Mouse (Mus musculus) myocyte (in vitro differentiated cells): ENCODE measurements at regions not wholly inside any gene's neighbourhood (a gene's known extent, or its start where the extent isn't known, plus 50 kb on each side); places are given as distances from the start of the nearest gene placed in this dataset.

Source experiments
- H3K27me3 ChIP-seq: one replicate; pipeline ENCODE4 v1.6.1; 2011; ENCODE audit not compliant: control insufficient read depth, insufficient read depth, insufficient read length
- H3K36me3 ChIP-seq: one replicate; pipeline ENCODE4 v1.6.1; 2011; ENCODE audit not compliant: control insufficient read depth, insufficient read depth
- H3K4me2 ChIP-seq: one replicate; pipeline ENCODE4 v1.6.1; 2011; ENCODE audit warnings: low read depth, control low read depth
- H3K4me3 ChIP-seq: one replicate; pipeline ENCODE4 v1.5.1; 2011; ENCODE audit warnings: mild to moderate bottlenecking, control low read depth, moderate library complexity
- H3K79me2 ChIP-seq: one replicate; pipeline ENCODE4 v1.6.1; 2011; ENCODE audit not compliant: control insufficient read depth, insufficient read depth
- H3ac ChIP-seq: one replicate; pipeline ENCODE4 v1.6.1; 2011; ENCODE audit not compliant: control insufficient read depth, insufficient read length
- CEBPB ChIP-seq: IDR thresholded peaks from 2 replicates; pipeline ENCODE4 v1.6.1; 2011; ENCODE audit warnings: mild to moderate bottlenecking, moderate library complexity; ENCODE audit not compliant: poor library complexity, insufficient read depth, severe bottlenecking
- E2F4 ChIP-seq: IDR thresholded peaks from one replicate; pipeline ENCODE4 v1.6.1; 2011; ENCODE audit warnings: mild to moderate bottlenecking, control low read depth, moderate library complexity; ENCODE audit not compliant: insufficient read depth
- MAX ChIP-seq: IDR thresholded peaks from one replicate; pipeline ENCODE4 v1.6.1; 2011; ENCODE audit warnings: low read depth, mild to moderate bottlenecking, control low read depth
- MYOD1 ChIP-seq, 3 experiments: IDR thresholded peaks; one replicate each; pipeline ENCODE4 v1.6.1; 2011; ENCODE audit warnings: control low read depth in 2 of 3, low read depth in 2 of 3, mild to moderate bottlenecking in 2 of 3, moderate library complexity in 1 of 3; ENCODE audit not compliant: insufficient read length in 2 of 3, control insufficient read depth in 1 of 3
- MYOG ChIP-seq, 3 experiments: IDR thresholded peaks; one replicate each; pipeline ENCODE4 v1.6.1; 2011; ENCODE audit warnings: control low read depth in 2 of 3, low read depth in 2 of 3, mild to moderate bottlenecking in 2 of 3; ENCODE audit not compliant: insufficient read length in 2 of 3, control insufficient read depth in 1 of 3, insufficient read depth in 1 of 3
- POLR2A ChIP-seq: IDR thresholded peaks from one replicate; pipeline ENCODE4 v1.6.1; 2011; ENCODE audit warnings: low read depth, mild to moderate bottlenecking, control low read depth, moderate library complexity; ENCODE audit not compliant: insufficient read length
- POLR2AphosphoS2 ChIP-seq: IDR thresholded peaks from one replicate; pipeline ENCODE4 v1.6.1; 2011; ENCODE audit warnings: low read depth, control low read depth; ENCODE audit not compliant: insufficient read length
- REST ChIP-seq: IDR thresholded peaks from one replicate; pipeline ENCODE4 v1.6.1; 2011; ENCODE audit warnings: mild to moderate bottlenecking, control low read depth, moderate library complexity; ENCODE audit not compliant: insufficient read depth, insufficient read length
- SRF ChIP-seq: IDR thresholded peaks from one replicate; pipeline ENCODE4 v1.6.1; 2011; ENCODE audit warnings: low read depth; ENCODE audit not compliant: control insufficient read depth, insufficient read length
- TCF12 ChIP-seq: IDR thresholded peaks from one replicate; pipeline ENCODE4 v1.6.1; 2011; ENCODE audit warnings: mild to moderate bottlenecking, control low read depth; ENCODE audit not compliant: poor library complexity, insufficient read depth, severe bottlenecking
- TCF3 ChIP-seq: IDR thresholded peaks from one replicate; pipeline ENCODE4 v1.6.1; 2011; ENCODE audit warnings: low read depth, control low read depth; ENCODE audit not compliant: insufficient read length
- USF1 ChIP-seq: IDR thresholded peaks from one replicate; pipeline ENCODE4 v1.6.1; 2011; ENCODE audit warnings: low read depth, mild to moderate bottlenecking, control low read depth, moderate library complexity

DNA sequence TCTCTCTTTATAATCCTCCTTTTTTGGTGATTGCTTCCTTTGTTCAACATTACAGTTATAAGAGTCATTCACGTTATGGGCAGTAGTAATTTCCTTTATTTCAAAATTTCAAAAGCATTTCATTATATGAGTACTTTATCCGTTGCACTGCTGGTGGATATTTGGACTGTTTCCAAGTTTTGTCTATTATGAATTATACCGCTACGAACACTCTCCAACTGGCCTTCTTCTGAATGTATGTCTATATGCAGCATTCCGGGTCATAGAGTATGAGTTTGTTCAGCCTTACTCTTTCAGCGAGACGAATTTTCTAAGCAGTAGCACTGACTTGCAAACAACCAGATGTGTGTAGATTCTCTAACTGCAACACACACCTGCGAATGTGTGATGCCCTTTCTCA, 57.8 kb downstream of the Dusp6 start:
- Histone ChIP-seq H3K36me3 (no peaks in the 10 kb centered on the region), H3K27me3 (no peaks in the 10 kb centered on the region), H3K4me2 (no peak overlapping the region), H3K4me3 (no peak overlapping the region), H3ac (no peak overlapping the region), H3K79me2 (no peaks in the 10 kb centered on the region)
- no peak for TF ChIP-seq SRF
- no peak for TF ChIP-seq USF1
- no peak for TF ChIP-seq POLR2A
- no peak for TF ChIP-seq CEBPB
- no peak for TF ChIP-seq TCF3
- TF ChIP-seq REST = no peak
- no peak for TF ChIP-seq MAX
- TF ChIP-seq POLR2AphosphoS2 = no peak
- TF ChIP-seq MYOG (IDR thresholded peaks at IDR 0.05; ENCODE audit: control insufficient read depth in 1 of 3, insufficient read depth in 1 of 3, insufficient read length in 2 of 3, low read depth in 2 of 3) = no peak

DNA sequence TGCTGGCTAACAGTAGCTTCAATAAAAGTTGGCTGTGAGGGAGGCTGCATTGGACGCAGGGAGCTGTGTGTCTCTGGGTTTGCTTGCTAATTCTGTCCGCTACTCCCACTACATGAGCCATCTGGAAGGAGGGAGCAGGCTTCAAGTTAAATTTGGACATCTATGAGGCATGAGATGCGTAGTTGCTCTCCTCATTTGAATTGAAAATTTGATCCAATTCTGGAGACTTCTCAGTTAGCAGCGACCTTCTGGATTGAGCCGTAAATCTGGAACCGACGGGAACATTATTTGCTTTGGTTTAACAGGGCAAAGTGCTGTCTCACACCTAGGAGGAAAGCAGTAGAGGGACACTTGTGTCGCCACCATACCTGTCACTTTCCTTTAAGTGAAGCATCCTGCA, 60.3 kb downstream of the Dusp6 start:
- no peaks in the 10 kb centered on the region for H3K27me3 ChIP-seq
- no peak for TF ChIP-seq MYOD1 (IDR thresholded peaks at IDR 0.05; ENCODE audit: control insufficient read depth in 1 of 3, insufficient read length in 2 of 3, low read depth in 2 of 3)
- TF ChIP-seq SRF = no peak
- TF ChIP-seq POLR2A = no peak
- no peak for TF ChIP-seq POLR2AphosphoS2
- no peak for TF ChIP-seq TCF12
- no peak for TF ChIP-seq E2F4
- TF ChIP-seq MAX = no peak
- TF ChIP-seq REST = no peak
- H3K4me3 ChIP-seq = no peak overlapping the region
- H3K4me2 ChIP-seq = no peak overlapping the region
- H3K79me2 ChIP-seq = no peaks in the 10 kb centered on the region
- H3ac ChIP-seq = no peak overlapping the region
- H3K36me3 ChIP-seq = no peaks in the 10 kb centered on the region

DNA sequence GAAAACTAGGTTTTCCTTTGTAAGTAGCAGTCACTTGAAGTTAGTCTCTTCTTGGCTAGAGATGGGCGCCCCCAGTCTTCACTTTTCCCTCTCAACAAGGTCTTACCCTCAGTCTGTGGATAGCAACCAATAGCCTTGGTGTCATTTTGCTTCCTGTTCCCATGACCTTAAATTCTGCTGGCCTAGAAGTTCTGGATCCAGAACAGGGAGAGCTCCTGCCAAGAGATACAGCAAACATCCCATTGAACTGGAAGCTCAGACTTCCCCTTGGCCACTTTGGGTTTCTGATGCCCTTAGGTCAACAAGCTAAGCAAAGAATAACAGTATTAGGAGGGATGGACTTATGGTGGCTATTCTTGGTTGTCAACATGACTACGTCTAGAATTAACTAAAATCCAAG, 64.5 kb downstream of the Dusp6 start:
- H3K4me3 ChIP-seq = no peak overlapping the region
- H3K27me3 ChIP-seq = no peaks in the 10 kb centered on the region
- H3K4me2 ChIP-seq = no peak overlapping the region
- H3K79me2 ChIP-seq = no peaks in the 10 kb centered on the region
- H3ac ChIP-seq = no peak overlapping the region
- no peaks in the 10 kb centered on the region for H3K36me3 ChIP-seq
- TF ChIP-seq E2F4 = no peak
- TF ChIP-seq MYOG (IDR thresholded peaks at IDR 0.05; ENCODE audit: control insufficient read depth in 1 of 3, insufficient read depth in 1 of 3, insufficient read length in 2 of 3, low read depth in 2 of 3) = no peak
- TF ChIP-seq REST = no peak
- no peak for TF ChIP-seq SRF
- TF ChIP-seq TCF3 = no peak
- no peak for TF ChIP-seq CEBPB
- no peak for TF ChIP-seq MYOD1 (IDR thresholded peaks at IDR 0.05; ENCODE audit: control insufficient read depth in 1 of 3, insufficient read length in 2 of 3, low read depth in 2 of 3)
- TF ChIP-seq POLR2AphosphoS2 = no peak
- no peak for TF ChIP-seq USF1
- TF ChIP-seq MAX = no peak
- TF ChIP-seq POLR2A = no peak
- TF ChIP-seq TCF12 = no peak

DNA sequence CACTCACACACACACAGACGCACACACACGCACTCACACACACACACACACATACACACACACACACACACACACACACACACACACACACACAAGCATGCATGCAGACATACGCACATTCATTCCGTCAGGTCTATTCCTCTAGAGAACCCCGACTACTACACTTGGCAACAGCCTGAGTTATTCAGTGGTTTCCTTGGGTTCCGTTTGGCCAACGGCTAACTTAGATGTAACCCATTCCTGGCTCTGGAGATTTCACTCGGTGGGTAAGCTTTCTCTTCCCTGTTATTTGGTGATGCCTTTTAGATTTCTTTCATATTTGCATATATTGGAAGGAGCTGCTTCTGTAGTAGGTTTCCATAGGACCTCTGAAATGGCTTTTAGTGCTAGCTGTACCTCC, 65.5 kb downstream of the Dusp6 start:
- no peak overlapping the region for H3K4me3 ChIP-seq

DNA sequence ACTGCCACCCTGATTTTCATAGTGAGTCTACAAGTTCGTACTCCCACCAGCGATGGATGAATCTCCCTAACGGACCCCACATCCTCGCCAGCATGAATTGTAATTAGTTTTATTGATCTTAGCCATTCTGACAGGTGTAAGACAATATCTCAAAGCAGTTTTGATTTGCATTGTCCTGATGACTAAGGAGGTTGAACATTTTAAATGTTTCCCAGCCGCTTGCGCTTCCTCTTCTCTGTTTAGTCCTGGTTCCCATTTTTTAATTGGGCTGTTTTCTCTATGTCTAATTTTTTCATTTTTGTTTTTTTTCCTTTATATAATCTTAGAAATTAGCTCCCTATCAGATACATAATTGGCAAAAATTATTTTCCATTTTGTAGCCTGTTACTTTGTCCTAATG, 66.4 kb downstream of the Dusp6 start:
- Histone ChIP-seq H3K27me3 (no peaks in the 10 kb centered on the region), H3K79me2 (no peaks in the 10 kb centered on the region), H3K4me3 (no peak overlapping the region), H3ac (no peak overlapping the region), H3K4me2 (no peak overlapping the region), H3K36me3 (no peaks in the 10 kb centered on the region)
- TF ChIP-seq REST (no peak), POLR2A (no peak), CEBPB (no peak), TCF3 (no peak), POLR2AphosphoS2 (no peak), E2F4 (no peak), USF1 (no peak), MAX (no peak)

More for the DNA sequence above, 65.5 kb downstream of the Dusp6 start:
- Histone ChIP-seq H3K4me2 (no peak overlapping the region), H3ac (no peak overlapping the region), H3K27me3 (no peaks in the 10 kb centered on the region), H3K36me3 (no peaks in the 10 kb centered on the region), H3K79me2 (no peaks in the 10 kb centered on the region)
- no peak for TF ChIP-seq MAX
- TF ChIP-seq SRF = no peak
- no peak for TF ChIP-seq USF1
- TF ChIP-seq CEBPB = no peak
